Mouse (Mus musculus) kidney, embryonic 14.5 days (tissue): Measurements from ENCODE around the gene AI854703. TPM values are rescaled to one million over a fixed set of nuclear protein-coding genes. Genes with fewer than 3 reads are reported as not detected.

ENCODE experiments used
- ATAC-seq: fragments of 200-750 bp; cut with Nextera tagmentation; 2 replicates; pipeline ENCODE4 v1.8.0; 2017; ENCODE audit warnings: moderate number of reproducible peaks, mild to moderate bottlenecking, moderate TSS enrichment, moderate library complexity; ENCODE audit not compliant: low FRiP score, low TSS enrichment
- H3K27ac ChIP-seq: fragments of 300-500 bp; sonication (generic); 2 replicates; pipeline ENCODE4 v1.5.1; 2014; ENCODE audit warnings: low read depth, mild to moderate bottlenecking, low read length, moderate library complexity, mixed read lengths
- H3K27me3 ChIP-seq: fragments of 300-500 bp; sonication (generic); 2 replicates; pipeline ENCODE4 v1.6.1; 2014; ENCODE audit warnings: mild to moderate bottlenecking, low read length; ENCODE audit not compliant: control insufficient read depth, insufficient read depth
- H3K36me3 ChIP-seq: fragments of 300-500 bp; sonication (generic); 2 replicates; pipeline ENCODE4 v1.6.1; 2014; ENCODE audit warnings: low read length, mixed read lengths; ENCODE audit not compliant: control insufficient read depth, insufficient read depth
- H3K4me1 ChIP-seq: fragments of 300-500 bp; sonication (generic); 2 replicates; pipeline ENCODE4 v1.6.1; 2014; ENCODE audit warnings: low read length, mixed read lengths; ENCODE audit not compliant: control insufficient read depth, insufficient read depth
- H3K4me2 ChIP-seq: fragments of 300-500 bp; sonication (generic); replicated peaks from 2 replicates; pipeline ENCODE4 v1.6.1; 2014; ENCODE audit warnings: low read depth, mild to moderate bottlenecking, low read length
- H3K4me3 ChIP-seq: fragments of 300-500 bp; sonication (generic); 2 replicates; pipeline ENCODE4 v1.5.1; 2014; ENCODE audit warnings: mild to moderate bottlenecking, low read length
- H3K9ac ChIP-seq: fragments of 300-500 bp; sonication (generic); 2 replicates; pipeline ENCODE4 v1.6.1; 2014; ENCODE audit warnings: low read depth, mild to moderate bottlenecking, low read length, moderate library complexity
- H3K9me3 ChIP-seq: fragments of 300-500 bp; sonication (generic); 2 replicates; pipeline ENCODE4 v1.6.1; 2016; ENCODE audit warnings: low read length; ENCODE audit not compliant: control insufficient read depth
- WGBS: fragments of 180-500 bp; shearing (Covaris S2); extraction: QIAGEN DNeasy Blood & Tissue Kit; methylation state at CpG from one replicate; pipeline ENCODE4 v1.1.7; 2014; 5-methylcytosine and 5-hydroxymethylcytosine counted together
- polyA plus RNA-seq: library from polyadenylated mRNA; unstranded; fragments of >200 nt; fragmentation: Nextera tagmentation; extraction: Ambion mirVana; gene quantifications from 2 replicates; pipeline ENCODE4 v1.2.1, GENCODE M21; 2014

The AI854703 gene
- polyA plus RNA-seq, 1 experiment from 2014 or later, result 1.4 TPM

DNA sequence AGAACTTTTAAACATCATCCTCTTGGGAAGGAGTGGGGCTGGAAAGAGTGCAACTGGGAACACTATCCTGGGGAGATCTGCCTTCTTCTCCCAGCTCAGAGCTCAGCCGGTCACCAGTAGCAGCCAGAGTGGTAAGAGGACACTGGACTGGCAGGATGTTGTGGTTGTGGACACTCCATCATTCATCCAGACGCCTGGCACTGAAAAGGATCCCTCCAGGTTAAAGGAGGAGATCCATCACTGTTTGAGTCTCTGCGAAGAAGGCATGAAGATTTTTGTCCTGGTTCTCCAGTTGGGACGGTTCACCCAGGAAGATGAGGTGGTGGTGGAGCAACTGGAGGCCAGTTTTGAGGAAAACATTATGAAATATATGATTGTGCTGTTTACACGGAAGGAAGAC, 32.2 kb downstream of the AI854703 start:
- no peaks in the 10 kb centered on the region for H3K9me3 ChIP-seq
- H3K36me3 ChIP-seq, result no peaks in the 10 kb centered on the region
- no peak overlapping the region for H3K4me2 ChIP-seq
- H3K4me3 ChIP-seq, result no peak overlapping the region
- no peak overlapping the region for H3K27ac ChIP-seq
- ATAC-seq, result no peak
- no peak overlapping the region for H3K9ac ChIP-seq
- 54% methylated on average over 5 of the region's 5 CpGs for WGBS
- no peaks in the 10 kb centered on the region for H3K27me3 ChIP-seq
- no peaks in the 10 kb centered on the region for H3K4me1 ChIP-seq

DNA sequence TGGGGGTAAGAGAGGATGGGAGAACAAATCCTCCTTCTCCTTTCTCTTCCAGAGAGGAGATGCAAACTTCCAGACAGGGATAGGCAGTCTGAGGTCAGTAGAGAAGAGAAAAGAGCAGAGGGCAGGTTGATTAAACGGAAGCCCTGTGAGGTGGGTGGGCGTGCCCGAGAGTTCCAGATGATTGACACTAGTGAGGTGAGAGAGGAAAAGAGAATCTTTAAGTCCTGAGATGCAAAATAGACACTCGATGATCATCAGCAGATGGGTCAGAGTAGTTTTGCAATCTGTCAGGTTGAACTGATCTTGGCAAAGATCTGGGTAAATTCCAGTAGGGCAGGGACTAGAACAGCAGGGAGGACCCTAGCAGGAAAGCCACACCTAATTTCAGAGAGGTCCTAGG, 38.2 kb downstream of the AI854703 start:
- no peak overlapping the region for H3K9ac ChIP-seq
- H3K36me3 ChIP-seq, result no peaks in the 10 kb centered on the region
- WGBS, result 85% methylated on average over 4 of the region's 4 CpGs
- H3K27ac ChIP-seq, result no peak overlapping the region
- no peaks in the 10 kb centered on the region for H3K9me3 ChIP-seq
- H3K27me3 ChIP-seq, result no peaks in the 10 kb centered on the region
- no peak for ATAC-seq
- no peak overlapping the region for H3K4me2 ChIP-seq
- H3K4me1 ChIP-seq, result no peaks in the 10 kb centered on the region
- H3K4me3 ChIP-seq, result no peak overlapping the region

DNA sequence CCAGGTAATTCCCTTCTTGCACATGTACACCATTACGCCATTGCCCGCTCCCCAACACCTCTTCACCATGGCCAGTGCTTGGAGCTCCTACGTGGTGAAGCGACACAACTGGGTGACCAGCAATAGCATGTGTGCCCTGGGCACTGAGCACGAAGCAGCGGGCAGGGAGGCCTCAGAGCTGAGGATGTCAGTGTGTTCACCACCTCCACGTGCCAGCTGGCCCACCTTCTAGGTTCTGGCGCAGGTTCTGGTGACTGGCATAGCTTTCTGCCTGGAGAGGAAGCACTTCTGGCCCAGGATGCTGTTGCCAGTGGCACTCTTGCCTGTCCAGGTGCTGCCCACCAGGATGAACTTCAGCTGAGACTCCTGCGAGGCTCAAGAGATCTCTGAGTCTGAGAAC, 38.9 kb downstream of the AI854703 start:
- Histone ChIP-seq H3K4me1 (no peaks in the 10 kb centered on the region), H3K36me3 (no peaks in the 10 kb centered on the region), H3K4me3 (no peak overlapping the region), H3K27me3 (no peaks in the 10 kb centered on the region), H3K9ac (no peak overlapping the region), H3K9me3 (no peaks in the 10 kb centered on the region), H3K4me2 (no peak overlapping the region), H3K27ac (no peak overlapping the region)
- 95% methylated on average over 9 of the region's 9 CpGs for WGBS
- ATAC-seq, result no peak

DNA sequence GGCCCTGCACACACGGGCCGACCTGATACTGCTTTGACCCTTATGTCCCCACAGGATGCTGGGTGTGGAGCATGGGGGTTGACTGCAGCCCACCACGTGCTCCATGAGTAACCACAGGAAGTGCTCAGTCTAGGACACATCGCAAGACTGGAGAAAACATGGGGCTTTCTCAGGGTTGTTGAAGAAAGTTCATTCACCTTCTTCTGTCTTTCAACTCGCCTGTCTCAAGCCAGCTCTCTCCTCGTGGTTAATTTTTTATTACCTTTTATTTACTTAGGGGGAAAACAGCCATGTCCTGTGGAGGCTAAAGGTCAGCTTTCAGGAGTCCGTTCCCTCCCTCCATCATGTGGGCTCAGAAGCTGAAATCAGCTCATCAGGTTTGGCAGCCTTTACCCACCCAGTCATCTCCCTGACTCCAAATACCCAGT, 39.6 kb downstream of the AI854703 start:
- 36% methylated on average over 7 of the region's 7 CpGs for WGBS
- H3K27ac ChIP-seq, result no peak overlapping the region

GRCm38 (mm10) chr6:48668022-48668421, 41.5 kb downstream of the AI854703 start:
- no peak overlapping the region for H3K9ac ChIP-seq
- H3K27ac ChIP-seq, result no peak overlapping the region
- H3K27me3 ChIP-seq, result no peaks in the 10 kb centered on the region
- no peaks in the 10 kb centered on the region for H3K4me1 ChIP-seq
- no peaks in the 10 kb centered on the region for H3K9me3 ChIP-seq
- H3K36me3 ChIP-seq, result no peaks in the 10 kb centered on the region
- ATAC-seq, result no peak
- no peak overlapping the region for H3K4me3 ChIP-seq
- no peak overlapping the region for H3K4me2 ChIP-seq

More for the DNA sequence above, 39.6 kb downstream of the AI854703 start:
- Histone ChIP-seq H3K36me3 (no peaks in the 10 kb centered on the region), H3K4me1 (no peaks in the 10 kb centered on the region), H3K4me2 (no peak overlapping the region), H3K27me3 (no peaks in the 10 kb centered on the region), H3K4me3 (no peak overlapping the region), H3K9ac (no peak overlapping the region), H3K9me3 (no peaks in the 10 kb centered on the region)
- no peak for ATAC-seq

DNA sequence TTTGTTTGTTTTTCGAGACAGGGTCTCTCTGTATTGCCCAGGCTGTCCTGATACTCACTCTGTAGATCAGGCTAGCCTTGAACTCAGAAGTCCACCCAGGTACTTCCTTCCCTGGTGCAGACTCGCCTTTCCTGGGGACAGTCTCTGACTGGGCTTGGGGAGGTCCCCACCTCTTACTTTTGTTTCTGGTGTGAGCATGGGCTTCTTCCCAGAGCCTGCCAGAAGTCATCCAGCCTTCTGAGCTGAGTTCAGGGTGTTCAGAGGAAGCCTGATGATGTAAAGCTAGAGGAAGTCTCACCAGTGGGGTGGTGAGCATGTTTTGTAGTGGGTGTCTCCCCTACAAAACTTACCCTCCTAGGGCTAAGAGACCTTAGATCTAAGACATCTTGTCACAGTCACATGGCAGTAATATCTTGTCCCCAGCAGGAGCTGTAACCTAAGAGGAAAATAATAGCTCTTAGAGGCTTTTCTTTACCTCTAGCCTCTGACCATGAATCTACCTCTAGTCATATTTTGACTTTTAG, 42.9 kb downstream of the AI854703 start:
- whole genome bisulfite sequencing, result 77% methylated on average over 2 of the region's 2 CpGs
- Histone ChIP-seq H3K4me1 (no peaks in the 10 kb centered on the region), H3K4me3 (no peak overlapping the region), H3K9ac (no peak overlapping the region), H3K27me3 (no peaks in the 10 kb centered on the region), H3K4me2 (no peak overlapping the region), H3K9me3 (no peaks in the 10 kb centered on the region), H3K36me3 (no peaks in the 10 kb centered on the region), H3K27ac (no peak overlapping the region)
- no peak for ATAC-seq

- Histone ChIP-seq H3K9me3 (no peaks in the 10 kb centered on the region), H3K36me3 (no peaks in the 10 kb centered on the region), H3K4me2 (no peak overlapping the region), H3K27me3 (no peaks in the 10 kb centered on the region), H3K27ac (no peak overlapping the region), H3K4me3 (no peak overlapping the region), H3K4me1 (0 out of 2 replicates have a peak, but pooled peaks cover 2% of the 10 kb centered on the region), H3K9ac (no peak overlapping the region)
- WGBS, result 93% methylated on average over 9 of the region's 9 CpGs
- ATAC-seq, result no peak
Measured at GRCm38 (mm10) chr6:48674291-48675058, 47.9 kb downstream of the AI854703 start.

GRCm38 (mm10) chr6:48675400-48675930, 48.9 kb downstream of the AI854703 start:
- Histone ChIP-seq H3K4me1 (0 out of 2 replicates have a peak, but pooled peaks cover 2% of the 10 kb centered on the region), H3K4me2 (peak overlapping the region; percentile 34), H3K4me3 (peak overlapping the region; percentile 27; the same call in 1 of the 2 replicates), H3K27me3 (no peaks in the 10 kb centered on the region), H3K36me3 (no peaks in the 10 kb centered on the region), H3K9me3 (no peaks in the 10 kb centered on the region), H3K27ac (no peak overlapping the region), H3K9ac (no peak overlapping the region)
- 54% methylated on average over 10 of the region's 10 CpGs for WGBS
- no peak for ATAC-seq
